Mouse (Mus musculus) intestine, embryonic 14.5 days (tissue): ENCODE measurements around the gene Ccdc102a. TPM values are rescaled to one million over a fixed set of nuclear protein-coding genes. Genes with fewer than 3 reads are reported as not detected.
A peak's percentile ranks its signal among the peaks of the same experiment; 100 is the strongest.

Experiments used
- ATAC-seq: fragments of 200-750 bp; cut with Nextera tagmentation; replicated peaks from 2 replicates; pipeline ENCODE4 v1.8.0; 2017; ENCODE audit warnings: low read depth, moderate number of reproducible peaks, moderate TSS enrichment, moderate library complexity; ENCODE audit not compliant: low FRiP score, low TSS enrichment
- DNase-seq: peaks from one replicate; pipeline ENCODE4 v3.0.0-alpha.2; 2018; ENCODE audit warnings: low spot score
- H3K27ac ChIP-seq: fragments of 300-500 bp; sonication (generic); 2 replicates; pipeline ENCODE4 v1.5.1; 2014; ENCODE audit warnings: low read depth, mild to moderate bottlenecking, control low read depth
- H3K27me3 ChIP-seq: fragments of 300-500 bp; sonication (generic); replicated peaks from 2 replicates; pipeline ENCODE4 v1.6.1; 2014; ENCODE audit warnings: low read length, control low read depth; ENCODE audit not compliant: control insufficient read depth, insufficient read depth
- H3K36me3 ChIP-seq: fragments of 300-500 bp; sonication (generic); 2 replicates; pipeline ENCODE4 v1.6.1; 2014; ENCODE audit warnings: low read length, control low read depth; ENCODE audit not compliant: control insufficient read depth, insufficient read depth
- H3K4me1 ChIP-seq: fragments of 300-500 bp; sonication (generic); replicated peaks from 2 replicates; pipeline ENCODE4 v1.6.1; 2014; ENCODE audit warnings: low read length, control low read depth, mixed read lengths; ENCODE audit not compliant: control insufficient read depth, insufficient read depth
- H3K4me2 ChIP-seq: fragments of 300-500 bp; sonication (generic); 2 replicates; pipeline ENCODE4 v1.6.1; 2014; ENCODE audit warnings: low read length
- H3K4me3 ChIP-seq: fragments of 300-500 bp; sonication (generic); 2 replicates; pipeline ENCODE4 v1.5.1; 2014; ENCODE audit warnings: low read depth, low read length, control low read depth, mixed read lengths
- H3K9ac ChIP-seq: fragments of 300-500 bp; sonication (generic); 2 replicates; pipeline ENCODE4 v1.6.1; 2014; ENCODE audit warnings: mild to moderate bottlenecking, low read length
- H3K9me3 ChIP-seq: fragments of 300-500 bp; sonication (generic); 2 replicates; pipeline ENCODE4 v1.6.1; 2016; ENCODE audit warnings: low read length, control low read depth; ENCODE audit not compliant: control insufficient read depth
- WGBS: fragments of 180-500 bp; shearing (Covaris S2); extraction: QIAGEN DNeasy Blood & Tissue Kit; methylation state at CpG from one replicate; pipeline ENCODE4 v1.1.7; 2014; 5-methylcytosine and 5-hydroxymethylcytosine counted together
- polyA plus RNA-seq: library from polyadenylated mRNA; unstranded; fragments of >200 nt; fragmentation: Nextera tagmentation; extraction: Ambion mirVana; gene quantifications from 2 replicates; pipeline ENCODE4 v1.2.1, GENCODE M21; 2014

Ccdc102a gene
- polyA plus RNA-seq, 1 experiment from 2014 or later, result 28.2 TPM

DNA sequence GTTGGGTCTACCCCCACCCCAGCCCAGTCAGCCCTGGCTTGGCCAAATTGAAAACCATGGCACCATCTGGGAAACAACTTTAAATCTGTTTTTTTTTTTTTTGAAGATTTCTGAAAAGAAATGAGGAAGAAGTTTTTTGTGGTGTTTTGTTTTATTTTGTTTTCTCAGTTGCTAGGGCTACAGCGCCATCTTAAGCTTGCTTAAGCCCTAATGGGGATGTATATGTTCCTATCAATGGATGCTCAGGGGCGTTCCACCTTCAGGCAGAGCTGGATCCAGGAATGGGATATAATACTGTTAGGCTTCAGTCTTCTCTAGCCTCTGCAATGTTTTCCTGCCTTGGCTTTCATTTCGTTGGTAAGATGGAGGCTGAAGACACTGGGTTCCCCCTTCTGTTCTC is 17.3 kb upstream of the Ccdc102a start:
- Histone ChIP-seq H3K27me3 (no peaks in the 10 kb centered on the region), H3K4me3 (no peak overlapping the region), H3K9me3 (no peaks in the 10 kb centered on the region), H3K27ac (no peak overlapping the region), H3K4me1 (no peaks in the 10 kb centered on the region), H3K36me3 (no peaks in the 10 kb centered on the region), H3K4me2 (no peak overlapping the region), H3K9ac (no peak overlapping the region)
- ATAC-seq (no peak), DNase-seq (no peak)
- 84% methylated on average over 3 of the region's 3 CpGs for WGBS

DNA sequence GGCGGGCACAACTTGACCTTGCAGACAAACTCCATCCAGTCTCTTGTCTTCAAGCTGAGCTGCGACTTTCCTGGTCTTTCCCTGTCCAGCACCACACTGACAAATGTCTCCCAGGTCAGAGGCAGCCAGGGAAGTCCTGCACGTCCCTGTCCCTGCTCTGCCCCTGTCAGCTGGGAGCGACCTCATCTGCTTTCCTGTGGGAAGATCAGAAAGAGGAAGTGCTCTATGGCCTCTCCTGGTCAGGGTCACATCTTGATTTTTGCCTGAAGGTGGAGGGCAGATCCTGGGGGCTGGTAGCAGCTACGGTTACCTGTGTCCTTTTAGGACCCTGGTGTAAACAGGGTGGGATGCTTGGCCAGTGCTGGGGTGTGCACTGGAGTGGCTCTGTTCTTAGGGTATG is 16.0 kb upstream of the Ccdc102a start:
- no peak overlapping the region for H3K9ac ChIP-seq
- H3K27ac ChIP-seq, result no peak overlapping the region
- no peaks in the 10 kb centered on the region for H3K9me3 ChIP-seq
- no peak overlapping the region for H3K4me2 ChIP-seq
- ATAC-seq (no peak), DNase-seq (no peak)
- H3K27me3 ChIP-seq, result no peaks in the 10 kb centered on the region
- no peak overlapping the region for H3K4me3 ChIP-seq
- WGBS, result 48% methylated on average over 5 of the region's 5 CpGs
- no peaks in the 10 kb centered on the region for H3K36me3 ChIP-seq
- H3K4me1 ChIP-seq, result no peaks in the 10 kb centered on the region

DNA sequence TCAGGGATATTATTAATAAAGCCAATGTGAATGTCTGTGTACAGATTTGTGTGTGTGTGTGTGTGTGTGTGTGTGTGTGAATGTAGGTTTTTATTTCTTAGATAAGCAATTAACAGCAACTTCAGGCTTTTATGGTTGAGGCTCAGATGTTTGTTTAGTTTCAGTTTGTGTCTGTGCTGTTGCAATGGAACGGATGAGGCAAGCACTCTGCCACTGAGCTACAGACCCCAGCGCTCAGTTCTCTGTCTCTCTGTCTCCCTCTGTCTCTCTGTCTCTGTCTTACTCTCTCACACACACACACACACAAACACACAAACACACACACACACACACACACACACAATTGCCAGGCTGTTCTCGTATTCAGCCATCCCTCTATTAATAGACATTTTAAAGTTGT is 10.3 kb upstream of the Ccdc102a start:
- H3K27ac ChIP-seq, result no peak overlapping the region
- ATAC-seq, result no peak
- no peaks in the 10 kb centered on the region for H3K4me1 ChIP-seq
- H3K9me3 ChIP-seq, result no peaks in the 10 kb centered on the region
- H3K4me3 ChIP-seq, result no peak overlapping the region
- no peaks in the 10 kb centered on the region for H3K27me3 ChIP-seq
- H3K9ac ChIP-seq, result no peak overlapping the region
- no peak overlapping the region for H3K4me2 ChIP-seq
- 70% methylated on average over 3 of the region's 3 CpGs for WGBS
- no peaks in the 10 kb centered on the region for H3K36me3 ChIP-seq
- no peak for DNase-seq

DNA sequence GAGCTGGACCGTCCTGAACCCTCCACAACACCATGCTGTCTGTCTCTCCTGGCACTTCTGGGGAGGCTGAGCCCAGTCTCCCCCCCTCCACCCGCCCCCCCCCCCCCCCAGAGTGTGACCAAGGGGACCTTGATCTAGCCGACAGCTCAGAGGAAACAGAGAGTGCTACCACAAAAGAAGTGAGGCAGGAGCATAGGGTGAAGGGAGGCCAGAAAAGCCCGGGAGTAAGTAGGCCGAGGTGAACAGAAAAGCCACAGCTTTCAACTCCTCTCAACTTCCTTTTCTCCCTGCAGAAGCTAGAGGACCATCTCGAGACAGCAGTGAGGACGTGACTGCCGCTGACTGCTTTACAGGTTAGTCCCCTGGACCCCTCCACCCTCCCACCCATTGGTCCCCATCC is 5.5 kb upstream of the Ccdc102a start, which contains the start of gene Adgrg5:
Adgrg5 (plus strand) TSS at position 290 of the 400 bp plus-strand sequence.
- Histone ChIP-seq H3K27ac (no peak within 1 kb of the TSS), H3K4me1 (peaks cover 8% of the 10 kb centered on the region; the same call in 1 of the 2 replicates), H3K9me3 (no peaks in the 10 kb centered on the region), H3K27me3 (no peaks in the 10 kb centered on the region), H3K4me3 (no peak within 1 kb of the TSS), H3K4me2 (no peak within 1 kb of the TSS), H3K36me3 (no peaks in the 10 kb centered on the region), H3K9ac (no peak within 1 kb of the TSS)
- no peak for ATAC-seq
- 53% methylated on average over 6 of the region's 8 CpGs for WGBS
- no peak for DNase-seq

DNA sequence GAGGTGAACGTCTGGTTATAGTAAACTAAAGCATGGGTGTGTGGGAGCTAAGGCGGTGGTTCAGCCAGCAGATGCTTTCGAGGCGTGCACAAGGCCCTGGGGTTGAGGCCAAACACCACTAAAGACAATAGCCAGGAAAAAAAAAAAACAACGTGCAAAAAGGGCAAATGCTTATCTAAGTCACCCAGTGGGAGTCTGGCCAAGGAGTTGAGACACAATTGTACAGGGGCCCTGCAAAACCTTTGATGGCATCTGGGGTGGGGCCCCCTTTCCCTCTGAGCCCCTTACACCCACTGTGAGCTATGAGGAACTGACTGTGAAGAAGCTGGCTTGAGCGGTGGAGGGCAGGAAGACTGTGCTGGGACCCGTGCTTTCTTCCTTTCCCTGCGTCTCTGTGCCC is 4.7 kb upstream of the Ccdc102a start:
- no peak overlapping the region for H3K9ac ChIP-seq
- no peaks in the 10 kb centered on the region for H3K9me3 ChIP-seq
- no peaks in the 10 kb centered on the region for H3K27me3 ChIP-seq
- no peak overlapping the region for H3K4me2 ChIP-seq
- H3K36me3 ChIP-seq, result no peaks in the 10 kb centered on the region
- H3K4me1 ChIP-seq, result peaks cover 8% of the 10 kb centered on the region; the same call in 1 of the 2 replicates
- WGBS, result 26% methylated on average over 8 of the region's 8 CpGs
- H3K4me3 ChIP-seq, result no peak overlapping the region
- ATAC-seq, result no peak
- DNase-seq, result no peak
- no peak overlapping the region for H3K27ac ChIP-seq

DNA sequence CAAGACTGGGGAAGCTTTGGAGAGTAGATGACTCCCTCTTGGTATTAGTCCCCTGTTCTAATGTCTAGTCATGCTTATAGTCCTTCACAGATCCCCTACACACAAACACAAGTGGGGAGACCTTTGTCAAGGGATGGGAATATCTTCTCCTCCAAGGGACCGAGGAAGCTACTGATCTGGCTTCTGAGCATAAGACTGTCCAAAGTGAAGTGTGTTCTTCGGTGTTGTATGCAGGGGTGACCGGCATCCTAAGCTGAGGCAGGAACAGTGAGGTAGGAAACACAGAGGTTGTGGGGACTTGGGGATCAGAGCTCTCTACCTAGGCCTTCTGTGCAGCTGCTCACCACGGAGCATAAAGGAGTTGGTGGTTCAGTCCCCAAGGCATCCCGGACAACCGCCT is 4.3 kb upstream of the Ccdc102a start:
- no peaks in the 10 kb centered on the region for H3K36me3 ChIP-seq
- peaks cover 8% of the 10 kb centered on the region; the same call in 1 of the 2 replicates for H3K4me1 ChIP-seq
- H3K27ac ChIP-seq, result no peak overlapping the region
- no peak overlapping the region for H3K4me2 ChIP-seq
- no peak overlapping the region for H3K4me3 ChIP-seq
- H3K9ac ChIP-seq, result no peak overlapping the region
- DNase-seq (no peak), ATAC-seq (no peak)
- no peaks in the 10 kb centered on the region for H3K27me3 ChIP-seq
- H3K9me3 ChIP-seq, result no peaks in the 10 kb centered on the region
- 53% methylated on average over 6 of the region's 6 CpGs for WGBS

DNA sequence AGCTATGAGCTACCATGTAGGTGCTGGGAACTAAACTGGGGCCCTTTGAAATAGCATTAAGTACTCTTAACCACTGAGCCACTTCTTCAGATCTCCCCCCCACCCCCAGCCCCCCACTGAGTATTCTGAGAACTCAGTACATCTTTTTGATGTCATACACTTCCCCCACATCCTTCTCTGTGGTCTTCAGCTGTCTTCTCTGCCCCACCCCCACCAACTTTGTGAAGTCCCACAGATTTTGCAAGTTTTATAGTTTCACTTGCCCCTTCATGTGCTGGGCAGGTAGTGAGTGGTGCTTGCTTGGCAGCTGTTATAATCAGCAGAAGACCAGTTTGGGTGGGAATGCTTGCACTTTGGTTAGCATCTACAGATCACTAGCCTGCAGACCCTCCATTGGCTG is 1.4 kb upstream of the Ccdc102a start:
- Histone ChIP-seq H3K9ac (no peak overlapping the region), H3K27ac (no peak overlapping the region), H3K4me2 (no peak overlapping the region), H3K4me3 (no peak overlapping the region), H3K9me3 (no peaks in the 10 kb centered on the region), H3K4me1 (peaks cover 34% of the 10 kb centered on the region), H3K27me3 (no peaks in the 10 kb centered on the region), H3K36me3 (no peaks in the 10 kb centered on the region)
- DNase-seq (no peak), ATAC-seq (no peak)

DNA sequence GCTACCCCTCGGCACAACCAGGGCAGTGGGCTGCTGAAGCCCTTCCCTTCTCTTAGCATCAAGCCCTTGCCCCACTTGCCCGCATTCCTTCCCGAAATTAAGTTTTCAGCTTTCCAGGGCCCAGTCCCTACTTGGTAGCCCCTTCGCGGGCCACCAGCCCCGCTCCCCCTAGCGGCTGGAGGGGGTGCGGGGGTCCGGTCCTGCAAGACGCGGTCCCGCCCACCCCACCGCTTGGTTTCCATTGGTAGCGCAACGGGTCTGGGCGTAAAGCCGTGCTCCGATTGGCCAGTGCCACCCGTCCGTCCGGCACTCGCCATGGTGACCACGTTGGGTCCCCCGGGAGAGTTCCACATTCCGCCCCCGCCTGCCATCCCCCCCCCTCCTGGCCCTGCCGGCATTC is 546 bp downstream of the Ccdc102a start:
- peak overlapping the region; percentile 86 for H3K9ac ChIP-seq
- H3K4me2 ChIP-seq, result peak overlapping the region; percentile 72
- under 1% methylated on average over 27 of the region's 27 CpGs for WGBS
- H3K27me3 ChIP-seq, result no peaks in the 10 kb centered on the region
- H3K9me3 ChIP-seq, result no peaks in the 10 kb centered on the region
- peak overlapping the region; percentile 80 for H3K4me3 ChIP-seq
- peaks cover 39% of the 10 kb centered on the region for H3K4me1 ChIP-seq
- H3K27ac ChIP-seq, result peak overlapping the region; percentile 71
- H3K36me3 ChIP-seq, result peaks cover 6% of the 10 kb centered on the region; the same call in 1 of the 2 replicates
- DNase-seq (peak; percentile 95), ATAC-seq (peak; percentile 94)

DNA sequence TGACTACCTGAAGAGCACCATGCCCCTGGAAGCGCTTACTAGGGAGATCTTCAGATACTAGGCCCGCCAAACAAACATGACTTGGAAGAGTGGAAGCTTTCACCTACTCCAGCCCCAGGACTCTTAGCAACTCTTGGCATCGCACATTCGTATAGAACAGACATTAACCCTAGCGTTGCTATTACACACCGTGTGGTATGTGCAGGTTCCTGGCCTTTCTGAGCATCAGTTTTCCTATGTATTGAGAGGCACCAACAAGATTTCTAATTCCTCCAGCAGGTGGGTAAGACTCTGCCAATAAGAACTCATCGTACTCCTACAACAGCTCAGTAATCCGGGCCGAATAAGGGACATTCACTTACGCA is 956 bp downstream of the Ccdc102a start:
- WGBS, result 5% methylated on average over 10 of the region's 10 CpGs
- Histone ChIP-seq H3K4me3 (peak overlapping the region; percentile 80), H3K9me3 (no peaks in the 10 kb centered on the region), H3K4me2 (peak overlapping the region; percentile 72), H3K9ac (peak overlapping the region; percentile 53), H3K27ac (0 out of 2 replicates have a peak overlapping the region, but pooled peaks have one; percentile 38), H3K4me1 (peaks cover 36% of the 10 kb centered on the region), H3K36me3 (peaks cover 10% of the 10 kb centered on the region; the same call in 1 of the 2 replicates), H3K27me3 (no peaks in the 10 kb centered on the region)
- ATAC-seq (peak; percentile 24), DNase-seq (no peak)
